ENCODE assay signal across 9 mouse cellular contexts in the genomic region with DNA sequence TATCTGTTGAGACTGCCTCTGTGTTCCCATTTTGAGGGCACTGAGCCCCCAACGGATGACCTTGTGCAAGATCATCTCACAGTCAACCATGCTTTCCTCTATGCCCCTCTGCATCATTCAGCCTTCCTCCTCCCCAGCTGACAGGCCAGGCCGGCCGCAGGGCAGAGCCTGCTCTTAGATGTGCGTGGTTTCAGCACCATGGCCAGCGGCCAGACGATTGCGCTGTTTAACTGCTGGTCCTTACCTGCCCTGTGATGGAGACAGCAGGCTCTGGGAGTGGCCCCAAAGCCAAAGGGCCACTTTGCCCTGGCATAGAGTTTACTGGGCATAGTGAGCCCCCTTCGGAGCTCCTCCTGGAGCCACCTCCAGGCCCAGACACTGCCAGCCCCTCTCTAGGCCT. TPM values are rescaled to one million over a fixed set of nuclear protein-coding genes. Genes with fewer than 3 reads are reported as not detected.
DNase-seq lines count a peak whose midpoint lies in the region; ATAC-seq and TF ChIP-seq lines count a peak whose summit lies in the region.
"Had no signal": no experiment of that assay in that cellular context is flagged by ENCODE, and none has a peak within 500 bp of the region (broad histone marks: within the 10 kb centered on the region; RNA-seq: fewer than 3 reads in every experiment).

No protein-coding gene starts in this region.

- peak; percentile 68 for DNase-seq in forebrain, embryonic 10.5 days (ENCODE audit: extremely low spot score, low spot score)
- DNase-seq in thymus, adult 2 months: peak; percentile 41
- DNase-seq in thymus, adult 18-20 months: no peak
- DNase-seq in hindlimb bud, embryonic 11.5 days (ENCODE audit: extremely low spot score, low read depth, low spot score): peak; percentile 46
- DNase-seq in lung, postnatal 4 days: peak; percentile 62 to 69
- DNase-seq in urinary bladder, postnatal 36 days (ENCODE audit: low spot score in 2 of 2): peak; percentile 35 to 57
- no peak for DNase-seq in cerebellum, adult 2 months

- no peak for TF ChIP-seq CTCF in thymus, adult 2 months (IDR thresholded peaks at IDR 0.05; ENCODE audit: borderline replicate concordance, control insufficient read depth, extremely low read depth, insufficient read depth, low read length, poor library complexity)
- TF ChIP-seq CTCF in cerebellum, adult 2 months (IDR thresholded peaks at IDR 0.05; ENCODE audit: borderline replicate concordance, insufficient read depth, low read depth, low read length): no peak

- H3K4me3 ChIP-seq in forebrain, embryonic 10.5 days: no peak overlapping the region
- H3K4me3 ChIP-seq in forebrain, embryonic 16.5 days (replicated peaks; ENCODE audit: low read length): no peak overlapping the region
- no peak overlapping the region for H3K4me3 ChIP-seq in thymus, adult 2 months (ENCODE audit: control insufficient read depth, insufficient read depth, low read length)
- H3K4me3 ChIP-seq in cerebellum, adult 2 months (replicated peaks; ENCODE audit: insufficient read depth, low read depth, low read length): no peak overlapping the region
- H3K4me3 ChIP-seq: heart, embryonic 13.5 days had no signal

- WGBS in forebrain, embryonic 10.5 days: 18% methylated on average over 8 of the region's 8 CpGs
- 19% methylated on average over 8 of the region's 8 CpGs for WGBS in forebrain, embryonic 16.5 days
- 13% methylated on average over 8 of the region's 8 CpGs for WGBS in thymus, adult 2 months
- 83% methylated on average over 8 of the region's 8 CpGs for WGBS in cerebellum, adult 2 months

- no peak overlapping the region for H3K27ac ChIP-seq in forebrain, embryonic 10.5 days
- H3K27ac ChIP-seq in forebrain, embryonic 16.5 days (ENCODE audit: low read length): no peak overlapping the region
- no peak overlapping the region for H3K27ac ChIP-seq in thymus, adult 2 months (ENCODE audit: control insufficient read depth, insufficient read depth, low read length)
- no peak overlapping the region for H3K27ac ChIP-seq in cerebellum, adult 2 months (ENCODE audit: insufficient read depth, low read length)
- H3K27ac ChIP-seq: heart, embryonic 13.5 days had no signal

- no peak overlapping the region for H3K4me2 ChIP-seq in forebrain, embryonic 16.5 days (ENCODE audit: low read length)
- H3K4me2 ChIP-seq: heart, embryonic 13.5 days had no signal

- H3K9ac ChIP-seq in forebrain, embryonic 16.5 days (replicated peaks; ENCODE audit: low read depth, low read length): no peak overlapping the region
- H3K9ac ChIP-seq: heart, embryonic 13.5 days had no signal

- no peaks in the 10 kb centered on the region for H3K36me3 ChIP-seq in forebrain, embryonic 10.5 days (replicated peaks)
- H3K36me3 ChIP-seq in forebrain, embryonic 16.5 days (ENCODE audit: control insufficient read depth, insufficient read depth): no peaks in the 10 kb centered on the region
- no peaks in the 10 kb centered on the region for H3K36me3 ChIP-seq in thymus, adult 2 months (ENCODE audit: control insufficient read depth, insufficient read depth, low read length)
- H3K36me3 ChIP-seq: heart, embryonic 13.5 days had no signal

- no peaks in the 10 kb centered on the region for H3K9me3 ChIP-seq in forebrain, embryonic 10.5 days
- no peaks in the 10 kb centered on the region for H3K9me3 ChIP-seq in forebrain, embryonic 16.5 days (ENCODE audit: control insufficient read depth, low read length)
- H3K9me3 ChIP-seq: heart, embryonic 13.5 days had no signal

- TF ChIP-seq POLR2A in thymus, adult 2 months (IDR thresholded peaks at IDR 0.05; ENCODE audit: control insufficient read depth, extremely low read depth, insufficient read depth, low read length, poor library complexity): no peak
- no peak for TF ChIP-seq POLR2A in cerebellum, adult 2 months (IDR thresholded peaks at IDR 0.05; ENCODE audit: borderline replicate concordance, insufficient read depth, low read length)

- H3K4me1 ChIP-seq in forebrain, embryonic 10.5 days: no peaks in the 10 kb centered on the region
- no peaks in the 10 kb centered on the region for H3K4me1 ChIP-seq in forebrain, embryonic 16.5 days (replicated peaks; ENCODE audit: control insufficient read depth, insufficient read depth, low read length)
- no peaks in the 10 kb centered on the region for H3K4me1 ChIP-seq in thymus, adult 2 months (replicated peaks; ENCODE audit: control insufficient read depth, insufficient read depth, low read length)
- H3K4me1 ChIP-seq in cerebellum, adult 2 months (ENCODE audit: control insufficient read depth, insufficient read depth, low read length): peaks cover 55% of the 10 kb centered on the region
- H3K4me1 ChIP-seq: heart, embryonic 13.5 days had no signal

- no peaks in the 10 kb centered on the region; the same call in 1 of the 2 replicates for H3K27me3 ChIP-seq in forebrain, embryonic 10.5 days (ENCODE audit: poor library complexity, severe bottlenecking)
- H3K27me3 ChIP-seq in forebrain, embryonic 16.5 days (replicated peaks; ENCODE audit: control insufficient read depth, insufficient read depth, low read length): no peaks in the 10 kb centered on the region
- no peaks in the 10 kb centered on the region for H3K27me3 ChIP-seq in thymus, adult 2 months (ENCODE audit: control insufficient read depth, insufficient read depth, low read length)
- no peaks in the 10 kb centered on the region for H3K27me3 ChIP-seq in cerebellum, adult 2 months (ENCODE audit: control insufficient read depth, insufficient read depth, low read length)

- ATAC-seq in forebrain, embryonic 16.5 days: no peak

RNA-seq across cellular contexts. Expression of a gene that starts 39.3 kb away (rescaled TPM):
- 117 and 126 TPM in 2 replicates for polyA plus RNA-seq in forebrain, embryonic 10.5 days (2016; fragmentation: Nextera tagmentation; extraction: Ambion mirVana)
- 342 and 361 TPM in 2 replicates for polyA plus RNA-seq in forebrain, embryonic 16.5 days (2015; fragmentation: Nextera tagmentation; extraction: Ambion mirVana)
- polyA plus RNA-seq in thymus, adult 2 months (2012; rRNA removed): 93.5 and 98.2 TPM in 2 replicates
- 126 and 130 TPM in 2 replicates for polyA plus RNA-seq in cerebellum, adult 2 months (2012; rRNA removed)

Comparison
In these comparisons a context has a peak if more than half of its experiments do, and no peak if none do; other contexts are left out.
1. DNase-seq: peak in forebrain, embryonic 10.5 days (single experiment), thymus, adult 2 months (single experiment), hindlimb bud, embryonic 11.5 days (single experiment), lung, postnatal 4 days (2 of 2) and urinary bladder, postnatal 36 days (2 of 2); none in thymus, adult 18-20 months (0 of 2) and cerebellum, adult 2 months (0 of 2).